Mouse (Mus musculus) MEL (cell line): ENCODE measurements at regions not wholly inside any gene's neighbourhood (a gene's known extent, or its start where the extent isn't known, plus 50 kb on each side); places are given as distances from the start of the nearest gene placed in this dataset.

ENCODE experiments used
- BHLHE40 ChIP-seq: IDR thresholded peaks from 2 replicates; pipeline ENCODE4 v1.6.1; 2012; ENCODE audit warnings: low read depth, mild to moderate bottlenecking, inconsistent platforms, low read length, improper control_type of control experiment, borderline replicate concordance
- CHD2 ChIP-seq: IDR thresholded peaks from 2 replicates; pipeline ENCODE4 v1.6.1; 2011; ENCODE audit warnings: low read length, improper control_type of control experiment
- CTCF ChIP-seq, 3 experiments: IDR thresholded peaks in 2 of 3; conservative IDR thresholded peaks in 1 of 3; 2 replicates each; pipeline ENCODE4 v1.5.1; 2011 to 2012; ENCODE audit warnings: low read length in 3 of 3, low read depth in 2 of 3, mild to moderate bottlenecking in 2 of 3, improper control_type of control experiment in 1 of 3, inconsistent platforms in 1 of 3, mixed read lengths in 1 of 3, moderate library complexity in 1 of 3; ENCODE audit not compliant: control insufficient read depth in 1 of 3, insufficient read depth in 1 of 3, poor library complexity in 1 of 3, severe bottlenecking in 1 of 3
- GABPA ChIP-seq: IDR thresholded peaks from 2 replicates; pipeline ENCODE4 v1.6.1; 2012; ENCODE audit warnings: low read depth, mild to moderate bottlenecking, inconsistent platforms, low read length, improper control_type of control experiment, moderate library complexity
- GATA1 ChIP-seq: IDR thresholded peaks from 2 replicates; pipeline ENCODE4 v1.6.1; 2011; ENCODE audit warnings: low read depth, low read length, improper control_type of control experiment
- POLR2A ChIP-seq, 2 experiments: IDR thresholded peaks; 2 replicates each; pipeline ENCODE4 v1.6.1; 2011 to 2012; ENCODE audit warnings: low read length in 2 of 2, mild to moderate bottlenecking in 2 of 2, control low read depth in 1 of 2, improper control_type of control experiment in 1 of 2, low read depth in 1 of 2, moderate library complexity in 1 of 2; ENCODE audit not compliant: control insufficient read depth in 1 of 2, insufficient read depth in 1 of 2, poor library complexity in 1 of 2
- USF2 ChIP-seq, 2 experiments: IDR thresholded peaks; 2 replicates each; pipeline ENCODE4 v1.6.1; 2011 to 2012; ENCODE audit warnings: improper control_type of control experiment in 2 of 2, low read length in 2 of 2, borderline replicate concordance in 1 of 2, inconsistent platforms in 1 of 2, low read depth in 1 of 2, mild to moderate bottlenecking in 1 of 2; ENCODE audit not compliant: insufficient read depth in 1 of 2
- ZMIZ1 ChIP-seq: IDR thresholded peaks from 2 replicates; pipeline ENCODE4 v1.6.1; 2012; ENCODE audit warnings: low read depth, mild to moderate bottlenecking, inconsistent platforms, low read length, improper control_type of control experiment, moderate library complexity

DNA sequence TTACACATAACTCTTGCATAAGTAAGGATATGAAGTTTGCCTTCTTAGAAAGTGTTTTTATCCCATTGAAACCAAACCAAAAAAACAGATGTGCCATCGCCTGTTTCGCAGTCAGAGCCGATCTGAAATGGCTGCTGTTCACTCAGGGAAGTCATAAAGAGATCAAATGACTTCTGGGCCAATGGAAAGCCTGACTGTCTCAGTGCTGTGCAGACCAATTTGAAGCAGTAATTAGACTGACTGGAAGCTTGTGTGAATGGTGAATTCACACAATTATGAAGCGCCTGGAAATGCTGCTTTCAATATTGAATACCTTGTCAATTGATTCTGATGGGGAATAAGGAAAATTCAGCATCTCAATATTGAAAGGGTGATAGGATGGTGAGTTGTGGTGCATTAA is 254.0 kb upstream of the Plscr5 start:
- no peak for TF ChIP-seq POLR2A (IDR thresholded peaks at IDR 0.05; ENCODE audit: control insufficient read depth in 1 of 2, insufficient read depth in 1 of 2, low read depth in 1 of 2, low read length in 2 of 2, poor library complexity in 1 of 2)
- TF ChIP-seq GATA1: no peak
- TF ChIP-seq CHD2: no peak
- TF ChIP-seq ZMIZ1: no peak
- no peak for TF ChIP-seq GABPA
- TF ChIP-seq CTCF (IDR thresholded peaks at IDR 0.05 in 2 of 3, conservative IDR thresholded peaks at IDR 0.05 in 1 of 3; ENCODE audit: control insufficient read depth in 1 of 3, insufficient read depth in 1 of 3, low read depth in 2 of 3, low read length in 3 of 3, poor library complexity in 1 of 3, severe bottlenecking in 1 of 3): no peak
- TF ChIP-seq BHLHE40: no peak
- TF ChIP-seq USF2 (IDR thresholded peaks at IDR 0.05; ENCODE audit: borderline replicate concordance in 1 of 2, insufficient read depth in 1 of 2, low read depth in 1 of 2, low read length in 2 of 2): no peak
